Mouse (Mus musculus): ENCODE results near the gene Stam.
"Not testable (repeated sequence)": the region's sequence is repeated elsewhere in the genome, so short reads cannot be mapped to it uniquely, and the experiment has no call there.

Gene Stam

GRCm38 (mm10) chr2:14191601-14192000, 117.7 kb downstream of the Stam start:
- DNase-seq (ENCODE audit: extremely low spot score, low spot score) = no peak

- DNase-seq (ENCODE audit: extremely low spot score, low spot score) = no peak
These were observed 118.1 kb downstream of the Stam start for GRCm38 (mm10) chr2:14192046-14192445.

- DNase-seq (ENCODE audit: extremely low spot score, low spot score) = not testable (repeated sequence)
These were observed 124.5 kb downstream of the Stam start for GRCm38 (mm10) chr2:14198325-14198903.
